Mouse (Mus musculus): ENCODE measurements around the gene Zfp428. TPM values are rescaled to one million over a fixed set of nuclear protein-coding genes. Genes with fewer than 3 reads are reported as not detected.
A peak's percentile ranks its signal among the peaks of the same experiment; 100 is the strongest.

The Zfp428 gene
- total and polyA plus RNA-seq, 3 experiments: 11.1 to 20.4 (median 15.1) TPM

GRCm38 (mm10) chr7:24505447-24506064, 1.2 kb upstream of the Zfp428 start:
- H3K4me2 ChIP-seq (ENCODE audit: insufficient read depth, low read depth, poor library complexity, severe bottlenecking): no peak overlapping the region
- peaks cover 3% of the 10 kb centered on the region for H3K27me3 ChIP-seq (replicated peaks)

GRCm38 (mm10) chr7:24506065-24506459, 744 bp upstream of the Zfp428 start:
- in situ Hi-C loops (cut with MboI; ENCODE audit: low pct_ligation_motif_present, low pct_unique_long_range_greater_than_20kb, low sequenced_read_pairs) (no loop called here), dilution Hi-C loops (cut with MboI; ENCODE audit: extremely low pct_ligation_motif_present, extremely low pct_unique_long_range_greater_than_20kb, low sequenced_read_pairs) (no loop called here)
- Histone ChIP-seq H3K4me2 (ENCODE audit: insufficient read depth, low read depth, poor library complexity, severe bottlenecking) (peak overlapping the region; percentile 70), H3K4me3 (replicated peaks in 1 of 3; ENCODE audit: low read depth in 2 of 3, low read length in 2 of 3, poor library complexity in 1 of 3) (peak overlapping the region in 1 of 3 experiments; percentile 88), H3K27me3 (replicated peaks) (peaks cover 2% of the 10 kb centered on the region), H3K36me3 (replicated peaks in 1 of 2; ENCODE audit: control insufficient read depth in 1 of 2, insufficient read depth in 1 of 2, low read length in 1 of 2) (peaks cover 0 to 9% of the 10 kb centered on the region in 2 experiments), H3K79me2 (replicated peaks; ENCODE audit: control insufficient read depth, extremely low read depth, insufficient read depth, poor library complexity, severe bottlenecking) (0 out of 2 replicates have a peak, but pooled peaks cover 2% of the 10 kb centered on the region), H3K27ac (ENCODE audit: insufficient read depth, low read depth) (no peak overlapping the region), H3K4me1 (ENCODE audit: control insufficient read depth in 1 of 2, insufficient read depth in 2 of 2) (peaks cover 0 to 25% of the 10 kb centered on the region in 2 experiments; a peak in 2 of 4 replicates), H3K9me3 (replicated peaks; ENCODE audit: low read length) (no peaks in the 10 kb centered on the region), H3K9ac (ENCODE audit: insufficient read depth, low read depth) (peak overlapping the region; percentile 66; the same call in 1 of the 2 replicates)
- TF ChIP-seq MYC (IDR thresholded peaks at IDR 0.05; ENCODE audit: low read depth, low read length) (no peak), ZNF384 (IDR thresholded peaks at IDR 0.05; ENCODE audit: low read depth, low read length) (no peak), CHD1 (IDR thresholded peaks at IDR 0.05; ENCODE audit: low read depth, low read length) (no peak), MAX (IDR thresholded peaks at IDR 0.05; ENCODE audit: low read length) (no peak), NRF1 (IDR thresholded peaks at IDR 0.05; ENCODE audit: low read depth, low read length) (no peak), IRF4 (IDR thresholded peaks at IDR 0.05; ENCODE audit: low read depth, low read length) (no peak), MAFK (IDR thresholded peaks at IDR 0.05; ENCODE audit: insufficient replicate concordance, low read length) (no peak), KAT2A (IDR thresholded peaks at IDR 0.05; ENCODE audit: insufficient replicate concordance, low read length) (no peak), HCFC1 (IDR thresholded peaks at IDR 0.05; ENCODE audit: low read depth, low read length) (no peak), JUND (conservative IDR thresholded peaks at IDR 0.05; ENCODE audit: low read depth, low read length) (no peak), ETS1 (conservative IDR thresholded peaks at IDR 0.05; ENCODE audit: low read depth, low read length) (no peak), POLR2AphosphoS2 (IDR thresholded peaks at IDR 0.05; ENCODE audit: low read depth, low read length) (no peak), SMC3 (IDR thresholded peaks at IDR 0.05; ENCODE audit: low read depth, low read length) (no peak), BHLHE40 (IDR thresholded peaks at IDR 0.05; ENCODE audit: low read depth, low read length) (no peak), POLR2A (IDR thresholded peaks at IDR 0.05; ENCODE audit: low read depth, low read length) (no peak), PAX5 (IDR thresholded peaks at IDR 0.05; ENCODE audit: low read length) (no peak)
- DNase-seq (ENCODE audit: extremely low read depth): no peak

More at GRCm38 (mm10) chr7:24505447-24506064, 1.2 kb upstream of the Zfp428 start:
- Histone ChIP-seq H3K27ac (ENCODE audit: insufficient read depth, low read depth) (no peak overlapping the region), H3K9ac (ENCODE audit: insufficient read depth, low read depth) (no peak overlapping the region), H3K9me3 (replicated peaks; ENCODE audit: low read length) (peaks cover 2% of the 10 kb centered on the region), H3K4me1 (ENCODE audit: control insufficient read depth in 1 of 2, insufficient read depth in 2 of 2) (peaks cover 0 to 25% of the 10 kb centered on the region in 2 experiments; a peak in 2 of 4 replicates), H3K36me3 (replicated peaks in 1 of 2; ENCODE audit: control insufficient read depth in 1 of 2, insufficient read depth in 1 of 2, low read length in 1 of 2) (peaks cover 0 to 4% of the 10 kb centered on the region in 2 experiments), H3K4me3 (replicated peaks in 1 of 3; ENCODE audit: low read depth in 2 of 3, low read length in 2 of 3, poor library complexity in 1 of 3) (no peak overlapping the region), H3K79me2 (replicated peaks; ENCODE audit: control insufficient read depth, extremely low read depth, insufficient read depth, poor library complexity, severe bottlenecking) (0 out of 2 replicates have a peak, but pooled peaks cover 2% of the 10 kb centered on the region)
- in situ Hi-C loops (cut with MboI; ENCODE audit: low pct_ligation_motif_present, low pct_unique_long_range_greater_than_20kb, low sequenced_read_pairs): no loop called here
- dilution Hi-C loops (cut with MboI; ENCODE audit: extremely low pct_ligation_motif_present, extremely low pct_unique_long_range_greater_than_20kb, low sequenced_read_pairs): no loop called here
- no peak for DNase-seq (ENCODE audit: extremely low read depth)
- TF ChIP-seq TBP (conservative IDR thresholded peaks at IDR 0.05; ENCODE audit: low read depth, low read length) (no peak), EP300 (IDR thresholded peaks at IDR 0.05; ENCODE audit: low read length) (no peak)
